Mouse (Mus musculus) olfactory bulb, adult 2 months (tissue): ENCODE measurements around the gene S100b.

ENCODE experiments used
- CTCF ChIP-seq: fragments of 200-500 bp; IDR thresholded peaks from 2 replicates; pipeline ENCODE4 v1.5.1; 2012; ENCODE audit warnings: low read depth, mild to moderate bottlenecking, low read length, moderate library complexity; ENCODE audit not compliant: insufficient read depth
- POLR2A ChIP-seq: fragments of 200-500 bp; IDR thresholded peaks from 2 replicates; pipeline ENCODE4 v1.6.1; 2012; ENCODE audit warnings: mild to moderate bottlenecking, low read depth, low read length, moderate library complexity; ENCODE audit not compliant: insufficient read depth

- TF ChIP-seq CTCF (no peak), POLR2A (no peak)
Measured at GRCm38 (mm10) chr10:76289936-76290671, 36.5 kb downstream of the S100b start.
